Mouse (Mus musculus) hindbrain, embryonic 16.5 days (tissue): ENCODE measurements around the gene Tmem104. TPM values are rescaled to one million over a fixed set of nuclear protein-coding genes. Genes with fewer than 3 reads are reported as not detected.

Experiments used
- ATAC-seq: fragments of 200-750 bp; cut with Nextera tagmentation; 2 replicates; pipeline ENCODE4 v1.8.0; 2017; ENCODE audit warnings: moderate TSS enrichment, moderate library complexity
- H3K27ac ChIP-seq: fragments of 300-500 bp; sonication (generic); 2 replicates; pipeline ENCODE4 v1.5.1; 2014; ENCODE audit warnings: low read depth, mild to moderate bottlenecking, control low read depth, low read length, moderate library complexity
- H3K27me3 ChIP-seq: fragments of 300-500 bp; sonication (generic); replicated peaks from 2 replicates; pipeline ENCODE4 v1.6.1; 2014; ENCODE audit warnings: low read length; ENCODE audit not compliant: control insufficient read depth, insufficient read depth
- H3K36me3 ChIP-seq: fragments of 300-500 bp; sonication (generic); 2 replicates; pipeline ENCODE4 v1.6.1; 2014; ENCODE audit warnings: mild to moderate bottlenecking, low read length, moderate library complexity, mixed read lengths; ENCODE audit not compliant: control insufficient read depth, insufficient read depth
- H3K4me1 ChIP-seq: fragments of 300-500 bp; sonication (generic); 2 replicates; pipeline ENCODE4 v1.6.1; 2014; ENCODE audit warnings: low read depth, low read length; ENCODE audit not compliant: control insufficient read depth, insufficient read depth
- H3K4me2 ChIP-seq: fragments of 300-500 bp; sonication (generic); 2 replicates; pipeline ENCODE4 v1.6.1; 2014; ENCODE audit warnings: mild to moderate bottlenecking, low read length, control low read depth, moderate library complexity
- H3K4me3 ChIP-seq: fragments of 300-500 bp; sonication (generic); 2 replicates; pipeline ENCODE4 v1.5.1; 2014; ENCODE audit warnings: mild to moderate bottlenecking, low read length, control low read depth, moderate library complexity
- H3K9ac ChIP-seq: fragments of 300-500 bp; sonication (generic); 2 replicates; pipeline ENCODE4 v1.6.1; 2014; ENCODE audit warnings: low read depth, mild to moderate bottlenecking, control low read depth, low read length, moderate library complexity
- H3K9me3 ChIP-seq: fragments of 300-500 bp; sonication (generic); 2 replicates; pipeline ENCODE4 v1.6.1; 2014; ENCODE audit warnings: mild to moderate bottlenecking, low read length, moderate library complexity; ENCODE audit not compliant: control insufficient read depth
- WGBS: fragments of 180-500 bp; shearing (Covaris S2); extraction: QIAGEN DNeasy Blood & Tissue Kit; methylation state at CpG from one replicate; pipeline ENCODE4 v1.1.7; 2014; 5-methylcytosine and 5-hydroxymethylcytosine counted together
- polyA plus RNA-seq: library from polyadenylated mRNA; unstranded; fragments of >200 nt; fragmentation: Nextera tagmentation; extraction: Ambion mirVana; gene quantifications from 2 replicates; pipeline ENCODE4 v1.2.1, GENCODE M21; 2015

The Tmem104 gene
- polyA plus RNA-seq, 1 experiment from 2014 or later = 13.1 TPM

DNA sequence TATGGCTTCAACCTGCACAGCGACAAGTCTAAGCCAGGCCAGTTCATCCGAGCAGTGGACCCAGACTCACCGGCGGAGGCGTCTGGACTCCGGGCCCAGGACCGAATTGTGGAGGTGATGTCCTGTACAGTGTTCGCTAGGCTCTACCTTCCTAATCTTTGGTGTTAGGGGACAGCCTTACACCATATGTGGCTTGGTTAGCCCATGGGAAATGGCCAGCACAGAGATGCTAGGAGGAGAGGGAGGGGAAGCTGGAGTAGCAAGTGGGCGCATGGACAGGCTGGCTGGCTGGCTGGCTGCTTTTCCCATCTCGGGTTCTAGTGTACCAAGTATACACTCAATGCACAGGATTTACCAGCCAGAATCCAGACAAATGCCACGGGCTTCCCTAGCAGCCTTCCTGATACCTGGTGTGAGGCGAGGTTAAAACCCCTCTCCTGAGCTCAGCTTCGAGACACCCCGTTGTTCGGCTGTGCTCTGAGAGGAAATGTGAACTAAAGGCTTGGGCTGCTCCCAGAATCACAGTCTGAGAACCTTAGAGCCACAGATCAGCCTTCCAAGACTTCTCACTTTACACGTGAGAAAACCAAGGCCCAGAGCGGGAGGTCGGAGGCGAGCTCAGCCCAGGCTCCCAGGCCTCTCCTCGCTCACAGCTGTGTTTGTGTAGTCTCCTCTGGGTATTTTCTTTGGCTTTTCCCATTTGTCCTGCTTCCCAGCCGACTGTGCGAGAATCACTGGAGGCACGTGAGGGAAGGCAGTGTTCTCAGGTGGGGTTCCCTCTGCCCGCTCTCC, 10.7 kb upstream of the Tmem104 start:
- Histone ChIP-seq H3K4me3 (no peak overlapping the region), H3K9me3 (no peaks in the 10 kb centered on the region), H3K4me1 (peaks cover 51% of the 10 kb centered on the region), H3K27me3 (peaks cover 4% of the 10 kb centered on the region; the same call in 1 of the 2 replicates), H3K9ac (no peak overlapping the region), H3K27ac (peak overlapping the region; percentile 56), H3K4me2 (no peak overlapping the region), H3K36me3 (no peaks in the 10 kb centered on the region)
- ATAC-seq = no peak
- WGBS = 62% methylated on average over 24 of the region's 24 CpGs

DNA sequence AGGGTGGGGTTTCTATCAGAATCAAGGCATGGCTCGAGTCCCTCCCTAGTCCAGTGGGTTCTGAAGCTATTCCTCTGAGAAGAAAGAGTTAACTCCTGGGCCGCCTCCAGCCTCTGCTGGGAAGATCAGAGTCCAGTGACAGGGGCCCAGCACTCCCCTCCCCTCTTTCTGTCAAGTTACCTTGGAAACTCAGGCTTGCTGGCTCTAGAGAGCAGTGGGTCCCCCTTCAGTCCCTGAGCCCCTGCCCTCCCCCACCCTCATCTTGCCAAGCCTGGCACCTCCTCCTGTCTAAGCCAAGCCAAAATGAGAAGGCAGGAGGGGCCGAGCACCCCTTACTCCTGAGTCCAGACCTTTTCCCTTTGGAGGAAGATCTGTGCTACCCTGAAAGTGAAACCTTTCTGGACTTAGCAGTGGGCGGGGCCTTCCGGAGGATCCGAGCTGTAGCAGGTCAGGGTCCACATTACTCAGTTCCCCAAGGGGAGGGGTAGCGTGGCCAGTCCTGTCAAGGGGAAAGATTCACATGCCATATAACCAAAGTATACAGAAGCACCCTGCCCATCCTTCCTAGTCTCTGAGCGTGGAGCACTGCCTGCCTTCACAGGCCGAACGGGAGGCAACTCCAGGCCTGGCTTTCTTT, 9.6 kb upstream of the Tmem104 start:
- Histone ChIP-seq H3K9ac (no peak overlapping the region), H3K36me3 (no peaks in the 10 kb centered on the region), H3K4me2 (peak overlapping the region; percentile 4; the same call in 1 of the 2 replicates), H3K9me3 (no peaks in the 10 kb centered on the region), H3K4me1 (peaks cover 45% of the 10 kb centered on the region), H3K27ac (peak overlapping the region; percentile 60; the same call in 1 of the 2 replicates), H3K27me3 (peaks cover 4% of the 10 kb centered on the region; the same call in 1 of the 2 replicates), H3K4me3 (no peak overlapping the region)
- 27% methylated on average over 10 of the region's 10 CpGs for WGBS
- peak; percentile 85 for ATAC-seq

DNA sequence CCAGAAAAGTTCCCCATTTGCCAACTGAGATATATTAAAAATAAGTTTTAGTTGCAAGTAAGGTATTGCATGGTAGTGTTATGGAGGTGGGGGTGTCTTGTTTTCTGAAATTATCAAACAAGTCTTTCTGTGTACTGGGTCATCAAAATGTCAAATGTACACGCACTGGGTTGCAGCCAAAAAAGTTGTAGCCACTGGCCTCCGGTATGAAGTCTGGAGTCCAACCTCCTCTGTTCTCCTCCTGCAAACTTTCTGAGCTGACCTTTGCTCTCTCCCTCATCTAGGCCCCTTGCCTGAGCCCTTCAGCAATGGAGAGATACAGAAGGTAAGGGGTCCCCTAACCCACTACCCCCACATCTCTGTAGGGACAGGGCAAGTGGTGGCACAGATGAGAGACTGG, 8.5 kb upstream of the Tmem104 start:
- ATAC-seq = no peak
- Histone ChIP-seq H3K9me3 (no peaks in the 10 kb centered on the region), H3K4me2 (no peak overlapping the region), H3K27me3 (peaks cover 4% of the 10 kb centered on the region; the same call in 1 of the 2 replicates), H3K9ac (no peak overlapping the region), H3K4me1 (peaks cover 35% of the 10 kb centered on the region), H3K4me3 (no peak overlapping the region), H3K27ac (peak overlapping the region; percentile 74), H3K36me3 (no peaks in the 10 kb centered on the region)
- 63% methylated on average over 2 of the region's 2 CpGs for WGBS

DNA sequence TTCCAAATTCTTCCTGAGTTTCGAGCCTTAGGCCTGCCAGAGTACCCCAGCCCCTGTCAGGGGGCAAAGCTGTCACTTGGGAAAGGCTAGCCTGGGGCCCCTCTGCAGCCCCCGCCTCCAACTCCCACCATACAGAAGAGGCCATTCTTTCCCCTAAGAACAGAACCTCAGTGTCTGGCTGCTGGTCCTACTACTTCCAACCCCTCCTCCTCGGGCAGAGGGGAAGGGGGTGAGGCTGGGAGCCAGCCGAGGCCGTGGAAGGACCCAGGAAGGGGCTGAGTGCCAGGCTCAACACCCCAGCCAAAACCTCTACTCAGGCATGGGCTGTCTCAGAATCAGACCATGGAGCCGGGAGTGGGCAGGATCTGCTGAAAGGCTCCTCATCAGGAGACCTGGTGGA, 8.1 kb upstream of the Tmem104 start:
- 48% methylated on average over 6 of the region's 6 CpGs for WGBS
- peak; percentile 86 for ATAC-seq
- H3K4me2 ChIP-seq = no peak overlapping the region
- no peak overlapping the region for H3K4me3 ChIP-seq
- no peaks in the 10 kb centered on the region for H3K9me3 ChIP-seq
- no peaks in the 10 kb centered on the region for H3K36me3 ChIP-seq
- peaks cover 2% of the 10 kb centered on the region; the same call in 1 of the 2 replicates for H3K27me3 ChIP-seq
- peaks cover 31% of the 10 kb centered on the region for H3K4me1 ChIP-seq
- H3K9ac ChIP-seq = no peak overlapping the region
- H3K27ac ChIP-seq = peak overlapping the region; percentile 74

DNA sequence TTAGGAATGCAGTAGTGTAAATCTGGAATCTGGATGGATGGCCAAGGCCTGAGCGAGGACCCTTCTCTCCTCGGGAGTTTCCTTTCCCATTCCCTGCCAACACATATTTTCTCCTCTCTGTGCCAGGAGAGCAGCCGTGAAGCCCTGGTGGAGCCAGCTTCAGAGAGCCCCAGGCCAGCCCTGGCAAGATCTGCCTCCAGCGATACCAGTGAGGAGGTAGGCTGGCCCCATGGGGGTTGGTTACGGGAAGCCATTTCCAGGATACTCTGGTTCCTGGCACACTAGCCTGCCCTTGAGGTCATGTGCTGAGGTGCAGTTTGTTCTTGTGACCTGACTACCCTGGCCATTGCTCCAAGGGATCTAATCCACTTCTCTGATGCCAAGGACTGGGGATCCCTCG, 7.4 kb upstream of the Tmem104 start:
- peaks cover 2% of the 10 kb centered on the region; the same call in 1 of the 2 replicates for H3K27me3 ChIP-seq
- H3K4me2 ChIP-seq = no peak overlapping the region
- ATAC-seq = no peak
- WGBS = 61% methylated on average over 6 of the region's 6 CpGs
- H3K9me3 ChIP-seq = no peaks in the 10 kb centered on the region
- H3K27ac ChIP-seq = peak overlapping the region; percentile 68
- peaks cover 26% of the 10 kb centered on the region for H3K4me1 ChIP-seq
- no peak overlapping the region for H3K4me3 ChIP-seq
- no peak overlapping the region for H3K9ac ChIP-seq
- no peaks in the 10 kb centered on the region for H3K36me3 ChIP-seq

DNA sequence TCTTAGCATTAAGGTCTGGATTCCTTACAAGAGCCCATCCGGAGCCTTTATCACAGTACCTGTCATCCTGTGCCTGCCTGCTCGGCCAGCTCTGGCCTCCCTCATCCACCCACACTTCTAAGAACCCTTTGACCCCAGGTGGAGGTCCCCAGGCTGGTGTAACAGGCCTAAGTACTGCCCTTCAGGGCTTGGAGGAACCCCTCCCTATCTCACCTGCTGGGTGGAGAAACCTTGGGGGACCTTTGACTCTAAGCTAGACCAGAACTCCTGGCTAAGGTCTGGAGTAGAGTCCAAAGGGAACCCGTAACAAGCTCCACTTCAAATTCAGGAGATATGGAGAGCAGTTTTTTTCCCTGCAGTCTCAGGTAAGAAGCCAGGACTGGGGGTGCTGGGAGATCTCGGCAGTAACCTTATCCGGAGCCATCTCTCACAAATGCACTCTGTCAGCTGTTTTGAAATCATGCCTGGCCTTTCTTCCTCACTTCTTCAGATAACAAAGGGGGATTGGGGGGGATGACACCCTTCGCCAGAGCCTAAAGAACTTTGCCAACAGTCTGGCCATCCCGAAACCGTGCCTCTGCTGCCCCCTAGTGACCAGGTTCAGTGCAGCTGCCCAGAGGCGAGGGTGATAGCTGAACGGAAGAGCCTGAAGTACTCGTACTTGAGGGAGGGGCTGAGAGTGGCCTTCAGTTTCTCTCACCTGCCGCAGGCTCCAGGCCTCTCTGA, 5.2 kb upstream of the Tmem104 start:
- ATAC-seq = no peak

DNA sequence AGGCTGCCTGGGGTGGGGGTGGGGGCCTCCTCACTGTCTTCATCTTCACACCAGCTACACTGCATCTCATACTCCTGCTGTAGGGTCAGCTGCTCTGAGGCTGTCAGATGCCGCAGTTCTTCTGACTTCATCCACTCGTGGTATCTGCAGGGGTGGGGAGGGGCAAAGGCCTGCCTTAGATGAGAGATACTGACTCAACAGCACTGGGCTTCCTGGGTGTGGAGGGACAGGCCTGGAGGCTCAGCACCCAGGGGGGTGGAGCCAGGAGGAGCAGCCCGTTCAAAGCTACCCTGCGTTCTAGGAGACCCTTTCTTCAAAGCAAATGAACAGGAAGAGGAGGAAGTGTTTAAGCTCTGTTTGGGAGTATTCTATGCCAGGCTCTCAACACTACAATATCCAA, 2.3 kb upstream of the Tmem104 start:
- Histone ChIP-seq H3K27me3 (no peaks in the 10 kb centered on the region), H3K4me1 (peaks cover 12% of the 10 kb centered on the region), H3K4me2 (no peak overlapping the region), H3K4me3 (no peak overlapping the region), H3K9me3 (no peaks in the 10 kb centered on the region), H3K9ac (no peak overlapping the region), H3K27ac (no peak overlapping the region), H3K36me3 (no peaks in the 10 kb centered on the region)
- WGBS = 51% methylated on average over 4 of the region's 4 CpGs
- ATAC-seq = no peak

More for the DNA sequence above, 5.2 kb upstream of the Tmem104 start:
- Histone ChIP-seq H3K4me1 (peaks cover 19% of the 10 kb centered on the region), H3K27ac (no peak overlapping the region), H3K4me2 (no peak overlapping the region), H3K4me3 (no peak overlapping the region), H3K36me3 (no peaks in the 10 kb centered on the region), H3K9ac (no peak overlapping the region), H3K9me3 (no peaks in the 10 kb centered on the region), H3K27me3 (no peaks in the 10 kb centered on the region)
- 21% methylated on average over 12 of the region's 12 CpGs for WGBS

DNA sequence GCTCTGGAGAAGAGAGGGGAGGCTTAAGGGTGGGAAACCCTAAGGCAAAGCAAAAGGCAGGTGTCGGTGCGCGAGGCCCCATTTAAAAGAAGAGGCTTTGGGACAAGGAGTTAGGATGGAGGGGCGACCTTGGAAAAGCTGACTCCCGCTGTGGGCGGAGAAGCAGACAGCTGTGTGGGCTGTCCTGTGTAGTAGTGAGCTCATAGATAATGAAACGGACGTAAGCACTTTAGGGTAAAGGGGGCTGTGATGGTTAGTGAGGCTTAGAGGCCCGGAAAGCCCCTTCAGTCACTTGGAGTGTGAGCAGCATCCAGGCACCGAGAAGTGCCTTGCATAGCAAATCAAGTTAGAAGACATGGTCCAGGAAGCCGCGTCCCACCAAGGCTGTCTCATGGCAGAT, 406 bp downstream of the Tmem104 start, which contains the start of gene Nat9:
TSS of gene Nat9 (minus strand) at position 167 of the 400 bp plus-strand sequence.
- WGBS = 9% methylated on average over 12 of the region's 12 CpGs
- H3K27me3 ChIP-seq = no peaks in the 10 kb centered on the region
- no peaks in the 10 kb centered on the region for H3K9me3 ChIP-seq
- H3K4me2 ChIP-seq = peak within 1 kb of the TSS; percentile 87
- H3K9ac ChIP-seq = peak within 1 kb of the TSS; percentile 83
- peaks cover 12% of the 10 kb centered on the region for H3K4me1 ChIP-seq
- peak within 1 kb of the TSS; percentile 81 for H3K27ac ChIP-seq
- H3K36me3 ChIP-seq = no peaks in the 10 kb centered on the region
- H3K4me3 ChIP-seq = peak within 1 kb of the TSS; percentile 71
- peak; percentile 27; the same call in 1 of the 2 replicates for ATAC-seq
